Mouse (Mus musculus) kidney, adult 11 months (tissue): ENCODE results near the gene Smim24.

ENCODE experiments used
- DNase-seq: peaks from one replicate; pipeline ENCODE4 v3.0.0; 2022

Gene Smim24

GRCm38 (mm10) chr10:81441019-81441418, 48.2 kb downstream of the Smim24 start:
- DNase-seq: no peak
